Mouse (Mus musculus) forebrain, embryonic 11.5 days (tissue): ENCODE measurements at regions not wholly inside any gene's neighbourhood (a gene's known extent, or its start where the extent isn't known, plus 50 kb on each side); places are given as distances from the start of the nearest gene placed in this dataset.

Source experiments
- ATAC-seq: fragments of 200-750 bp; cut with Nextera tagmentation; replicated peaks from 2 replicates; pipeline ENCODE4 v1.8.0; 2017; ENCODE audit warnings: moderate TSS enrichment; ENCODE audit not compliant: low FRiP score
- DNase-seq: peaks from one replicate; pipeline ENCODE4 v3.0.0-alpha.2; 2017; ENCODE audit warnings: low spot score
- H3K27ac ChIP-seq: fragments of 300-500 bp; sonication (generic); 2 replicates; pipeline ENCODE4 v1.5.1; 2014; ENCODE audit warnings: low read depth, low read length
- H3K27me3 ChIP-seq: fragments of 300-500 bp; sonication (generic); 2 replicates; pipeline ENCODE4 v1.6.1; 2014; ENCODE audit warnings: mild to moderate bottlenecking, low read length, mixed read lengths; ENCODE audit not compliant: control insufficient read depth, insufficient read depth
- H3K36me3 ChIP-seq: fragments of 300-500 bp; sonication (generic); 2 replicates; pipeline ENCODE4 v1.6.1; 2014; ENCODE audit warnings: mild to moderate bottlenecking, low read length, moderate library complexity, mixed read lengths; ENCODE audit not compliant: control insufficient read depth, insufficient read depth
- H3K4me1 ChIP-seq: fragments of 300-500 bp; sonication (generic); replicated peaks from 2 replicates; pipeline ENCODE4 v1.6.1; 2014; ENCODE audit warnings: low read length, mixed read lengths; ENCODE audit not compliant: control insufficient read depth, insufficient read depth
- H3K4me2 ChIP-seq: fragments of 300-500 bp; sonication (generic); 2 replicates; pipeline ENCODE4 v1.6.1; 2014; ENCODE audit warnings: low read depth, mild to moderate bottlenecking, low read length, moderate library complexity, mixed read lengths; ENCODE audit not compliant: severe bottlenecking
- H3K4me3 ChIP-seq: fragments of 300-500 bp; sonication (generic); 2 replicates; pipeline ENCODE4 v1.5.1; 2014; ENCODE audit warnings: low read depth, low read length
- H3K9ac ChIP-seq: fragments of 300-500 bp; sonication (generic); 2 replicates; pipeline ENCODE4 v1.6.1; 2014; ENCODE audit warnings: low read length
- H3K9me3 ChIP-seq: fragments of 300-500 bp; sonication (generic); 2 replicates; pipeline ENCODE4 v1.6.1; 2016; ENCODE audit warnings: low read length, mixed read lengths; ENCODE audit not compliant: control insufficient read depth
- WGBS: fragments of 180-500 bp; shearing (Covaris S2); extraction: QIAGEN DNeasy Blood & Tissue Kit; methylation state at CpG from one replicate; pipeline ENCODE4 v1.1.7; 2014; 5-methylcytosine and 5-hydroxymethylcytosine counted together

DNA sequence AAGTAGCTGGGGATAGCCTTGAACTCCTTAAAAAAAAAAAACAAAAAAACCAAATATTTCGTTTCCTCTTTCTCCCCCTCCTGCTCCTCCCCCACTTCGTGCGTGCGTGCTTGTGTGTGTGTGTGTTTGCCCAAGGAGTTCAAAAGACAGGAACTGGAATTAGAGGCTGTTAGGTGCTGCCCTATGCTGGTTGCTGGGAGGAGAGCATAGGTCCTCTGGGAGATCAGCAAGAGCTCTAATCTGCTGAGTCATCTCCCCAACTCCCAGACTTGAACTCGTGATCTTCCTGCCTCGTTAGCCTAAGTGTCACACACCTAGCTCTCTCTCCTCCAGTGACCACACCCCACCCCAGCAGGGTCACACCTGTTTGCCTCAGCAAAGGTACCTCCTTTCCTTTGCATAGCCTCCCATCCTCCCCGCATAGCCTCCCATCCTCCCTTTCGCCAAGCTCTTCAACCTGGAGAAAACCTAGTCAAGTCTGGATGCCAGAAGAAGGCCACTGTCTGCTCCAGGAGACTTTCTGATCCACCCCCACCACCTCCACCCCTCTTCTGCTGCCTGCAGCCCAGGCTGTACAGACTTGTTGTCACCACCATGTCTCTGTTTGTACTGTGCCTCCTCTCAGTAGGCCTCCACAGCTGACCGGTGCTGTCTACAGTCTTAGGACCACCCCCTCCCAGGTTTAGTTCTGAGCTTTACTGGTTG is 110.5 kb upstream of the Jun start:
- Histone ChIP-seq H3K4me2 (no peak overlapping the region), H3K4me3 (no peak overlapping the region), H3K27me3 (no peaks in the 10 kb centered on the region), H3K9ac (no peak overlapping the region), H3K36me3 (no peaks in the 10 kb centered on the region), H3K9me3 (no peaks in the 10 kb centered on the region), H3K27ac (no peak overlapping the region), H3K4me1 (no peaks in the 10 kb centered on the region)
- ATAC-seq (no peak), DNase-seq (no peak)
- 80% methylated on average over 9 of the region's 9 CpGs for WGBS

- Histone ChIP-seq H3K4me2 (no peak overlapping the region), H3K4me1 (no peaks in the 10 kb centered on the region), H3K4me3 (no peak overlapping the region), H3K36me3 (no peaks in the 10 kb centered on the region), H3K9ac (no peak overlapping the region), H3K27ac (no peak overlapping the region), H3K9me3 (no peaks in the 10 kb centered on the region), H3K27me3 (no peaks in the 10 kb centered on the region)
- no peak for DNase-seq
- 80% methylated on average over 4 of the region's 4 CpGs for WGBS
- ATAC-seq = no peak
Measured at GRCm38 (mm10) chr4:95163403-95163802, 111.4 kb upstream of the Jun start.

DNA sequence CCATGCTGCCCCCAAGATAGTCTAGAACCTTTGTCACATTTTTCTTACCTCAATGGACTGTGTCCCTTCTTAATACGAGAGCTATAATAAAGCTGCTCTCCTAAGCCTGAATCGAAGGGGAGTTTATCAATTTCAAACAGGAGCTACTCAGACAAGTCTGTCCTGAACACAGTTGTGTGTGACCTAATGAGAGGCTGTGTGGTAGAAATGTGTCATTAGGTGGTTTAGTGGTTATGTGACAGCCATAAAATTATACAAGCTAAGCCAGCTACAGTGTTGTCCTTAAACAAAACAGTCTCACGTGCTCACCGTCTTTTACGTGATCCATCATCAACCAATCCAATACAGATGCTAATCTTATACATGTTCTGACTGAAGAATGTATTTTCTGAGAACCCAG is 114.5 kb upstream of the Jun start:
- ATAC-seq (no peak), DNase-seq (no peak)
- no peaks in the 10 kb centered on the region for H3K27me3 ChIP-seq
- no peak overlapping the region for H3K27ac ChIP-seq
- H3K36me3 ChIP-seq = no peaks in the 10 kb centered on the region
- no peak overlapping the region for H3K4me2 ChIP-seq
- no peak overlapping the region for H3K4me3 ChIP-seq
- no peaks in the 10 kb centered on the region for H3K9me3 ChIP-seq
- WGBS = 93% methylated on average over 5 of the region's 5 CpGs
- H3K4me1 ChIP-seq = no peaks in the 10 kb centered on the region
- no peak overlapping the region for H3K9ac ChIP-seq

GRCm38 (mm10) chr4:95167216-95167615 is 115.2 kb upstream of the Jun start:
- ATAC-seq (no peak), DNase-seq (no peak)
- Histone ChIP-seq H3K27me3 (no peaks in the 10 kb centered on the region), H3K4me3 (no peak overlapping the region), H3K4me1 (no peaks in the 10 kb centered on the region), H3K27ac (no peak overlapping the region), H3K9ac (no peak overlapping the region), H3K9me3 (no peaks in the 10 kb centered on the region), H3K36me3 (no peaks in the 10 kb centered on the region), H3K4me2 (no peak overlapping the region)
- WGBS = 79% methylated on average over 1 of the region's 1 CpGs

GRCm38 (mm10) chr4:95169702-95170101 is 117.7 kb upstream of the Jun start:
- no peaks in the 10 kb centered on the region for H3K36me3 ChIP-seq
- H3K4me3 ChIP-seq = no peak overlapping the region
- H3K4me2 ChIP-seq = no peak overlapping the region
- no peak overlapping the region for H3K27ac ChIP-seq
- ATAC-seq (no peak), DNase-seq (no peak)
- H3K9me3 ChIP-seq = no peaks in the 10 kb centered on the region
- 84% methylated on average over 2 of the region's 2 CpGs for WGBS
- H3K9ac ChIP-seq = no peak overlapping the region
- H3K27me3 ChIP-seq = no peaks in the 10 kb centered on the region
- no peaks in the 10 kb centered on the region for H3K4me1 ChIP-seq

- Histone ChIP-seq H3K9ac (no peak overlapping the region), H3K9me3 (no peaks in the 10 kb centered on the region), H3K4me1 (no peaks in the 10 kb centered on the region), H3K27ac (no peak overlapping the region), H3K36me3 (no peaks in the 10 kb centered on the region), H3K4me2 (no peak overlapping the region), H3K27me3 (no peaks in the 10 kb centered on the region), H3K4me3 (no peak overlapping the region)
- DNase-seq (no peak), ATAC-seq (no peak)
- 88% methylated on average over 2 of the region's 2 CpGs for WGBS
Measured at GRCm38 (mm10) chr4:95177753-95178152, 125.7 kb upstream of the Jun start.

GRCm38 (mm10) chr4:95178467-95178866 is 126.4 kb upstream of the Jun start:
- Histone ChIP-seq H3K36me3 (no peaks in the 10 kb centered on the region), H3K27ac (no peak overlapping the region), H3K27me3 (no peaks in the 10 kb centered on the region), H3K9ac (no peak overlapping the region), H3K9me3 (no peaks in the 10 kb centered on the region), H3K4me1 (no peaks in the 10 kb centered on the region), H3K4me2 (no peak overlapping the region), H3K4me3 (no peak overlapping the region)
- 68% methylated on average over 3 of the region's 3 CpGs for WGBS
- DNase-seq (no peak), ATAC-seq (no peak)

- Histone ChIP-seq H3K36me3 (no peaks in the 10 kb centered on the region), H3K4me3 (no peak overlapping the region), H3K4me1 (no peaks in the 10 kb centered on the region), H3K4me2 (no peak overlapping the region), H3K27me3 (no peaks in the 10 kb centered on the region), H3K27ac (no peak overlapping the region), H3K9ac (no peak overlapping the region), H3K9me3 (no peaks in the 10 kb centered on the region)
- WGBS = 68% methylated on average over 8 of the region's 8 CpGs
- no peak for ATAC-seq
- no peak for DNase-seq
Measured at GRCm38 (mm10) chr4:95178900-95179299, 126.9 kb upstream of the Jun start.

- WGBS = 94% methylated on average over 5 of the region's 5 CpGs
- no peak for ATAC-seq
- H3K9ac ChIP-seq = no peak overlapping the region
Measured at GRCm38 (mm10) chr4:95180446-95180845, 128.4 kb upstream of the Jun start.

More at GRCm38 (mm10) chr4:95180446-95180845, 128.4 kb upstream of the Jun start:
- H3K4me3 ChIP-seq = no peak overlapping the region
- no peaks in the 10 kb centered on the region for H3K27me3 ChIP-seq
- no peak for DNase-seq
- H3K4me1 ChIP-seq = no peaks in the 10 kb centered on the region
- H3K27ac ChIP-seq = no peak overlapping the region
- H3K36me3 ChIP-seq = no peaks in the 10 kb centered on the region
- no peaks in the 10 kb centered on the region for H3K9me3 ChIP-seq
- H3K4me2 ChIP-seq = no peak overlapping the region
